Mouse (Mus musculus) spleen, postnatal 10 days (tissue): ENCODE data around the gene Tmem26.

ENCODE experiments used
- DNase-seq, 2 experiments: peaks; one replicate each; pipeline ENCODE4 v3.0.0; 2021 to 2022; ENCODE audit warnings: low spot score in 2 of 2

The Tmem26 gene

DNA sequence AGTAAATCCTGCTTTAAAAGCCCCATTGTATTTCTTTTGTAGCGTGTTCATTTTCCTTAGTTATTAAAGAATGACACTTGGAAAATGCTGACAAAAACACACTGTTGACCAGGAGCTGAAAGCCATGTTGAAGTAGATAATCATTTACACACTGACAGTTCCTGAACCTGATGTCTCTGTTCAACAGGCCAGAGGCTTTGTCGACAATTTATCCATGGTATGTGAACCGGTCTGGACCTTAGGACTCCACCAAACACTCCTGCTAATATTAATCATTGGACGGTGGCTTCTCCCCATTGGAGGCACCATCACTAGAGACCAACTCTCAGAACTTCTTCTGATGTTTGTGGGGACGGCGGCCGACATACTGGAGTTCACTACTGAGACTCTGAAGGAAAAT lies 27.5 kb downstream of the Tmem26 start:
- no peak for DNase-seq

DNA sequence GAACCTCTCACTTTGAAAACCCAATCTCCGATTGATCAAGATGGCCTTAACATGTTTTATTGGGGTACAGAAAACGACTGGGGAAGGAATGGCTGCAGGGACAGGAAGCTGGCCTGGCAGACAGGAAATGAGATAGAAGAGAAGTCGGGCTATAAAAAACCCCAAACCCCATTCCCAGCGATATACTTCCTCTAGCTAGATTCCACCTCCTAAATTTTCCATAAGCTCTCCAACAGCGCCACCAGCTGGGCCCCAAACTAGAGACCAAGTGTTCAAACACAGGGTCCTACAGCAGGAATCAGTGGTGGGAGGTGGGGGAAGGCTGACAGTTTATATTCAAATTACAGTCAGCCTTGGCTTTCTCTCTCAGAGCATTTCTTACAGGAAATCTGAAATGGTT lies 35.8 kb downstream of the Tmem26 start:
- peak in 1 of 2 experiments; percentile 27 for DNase-seq

DNA sequence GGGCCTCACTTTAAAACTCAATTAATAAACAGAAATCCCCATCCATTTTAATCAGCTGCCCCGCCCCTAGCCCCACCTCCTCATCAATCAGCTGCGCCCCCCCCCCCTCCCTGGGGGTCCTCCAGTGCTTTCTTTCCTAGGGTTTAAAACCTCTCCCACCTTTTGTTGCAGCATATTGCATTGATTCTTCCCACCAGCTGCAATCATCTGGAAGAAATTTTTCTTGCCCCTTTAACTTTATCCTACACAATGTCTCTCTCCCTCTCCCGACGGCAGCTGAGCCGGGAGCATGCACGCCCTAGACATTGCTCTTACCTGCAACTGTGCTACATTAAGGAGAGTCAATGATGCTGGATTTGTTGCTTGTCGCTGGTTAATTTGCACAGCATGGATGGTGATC lies 36.3 kb downstream of the Tmem26 start:
- no peak for DNase-seq

DNA sequence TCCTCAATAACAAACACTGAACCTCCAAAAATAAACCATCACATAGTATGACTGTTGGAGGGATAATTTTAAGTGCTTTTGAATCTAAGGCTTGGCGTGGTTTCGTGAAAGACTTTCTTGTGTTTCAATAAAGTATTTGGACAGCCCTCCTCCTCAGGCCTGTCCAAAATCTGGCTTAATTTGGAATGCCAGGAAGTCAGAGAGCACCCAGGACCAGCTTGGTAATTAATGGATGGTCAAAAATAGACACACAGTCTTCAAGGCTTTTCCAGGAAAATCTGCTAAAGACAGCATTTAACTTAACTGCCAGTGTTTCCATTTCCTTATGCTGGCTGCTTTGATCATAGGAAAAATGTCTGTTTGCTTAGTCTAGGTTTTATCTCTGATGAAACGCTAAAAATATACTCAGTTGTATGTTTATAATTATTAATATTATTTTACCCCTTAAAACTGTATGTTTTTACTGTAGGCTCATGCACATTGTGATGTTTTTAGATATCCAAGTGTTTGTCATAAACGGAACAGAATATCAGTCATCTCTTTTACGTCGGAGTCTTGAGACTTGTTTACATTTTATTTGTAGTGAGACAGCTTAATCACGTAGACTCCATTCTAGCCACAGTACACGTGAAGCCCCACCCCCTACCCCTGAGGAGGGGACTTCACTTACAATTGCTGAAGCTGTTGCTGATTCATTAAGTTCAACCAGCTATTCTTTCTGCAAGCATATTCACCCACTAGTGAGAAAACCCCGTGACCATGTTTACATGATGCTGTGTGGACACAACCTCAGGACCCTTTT lies 57.8 kb downstream of the Tmem26 start:
- DNase-seq, result no peak

DNA sequence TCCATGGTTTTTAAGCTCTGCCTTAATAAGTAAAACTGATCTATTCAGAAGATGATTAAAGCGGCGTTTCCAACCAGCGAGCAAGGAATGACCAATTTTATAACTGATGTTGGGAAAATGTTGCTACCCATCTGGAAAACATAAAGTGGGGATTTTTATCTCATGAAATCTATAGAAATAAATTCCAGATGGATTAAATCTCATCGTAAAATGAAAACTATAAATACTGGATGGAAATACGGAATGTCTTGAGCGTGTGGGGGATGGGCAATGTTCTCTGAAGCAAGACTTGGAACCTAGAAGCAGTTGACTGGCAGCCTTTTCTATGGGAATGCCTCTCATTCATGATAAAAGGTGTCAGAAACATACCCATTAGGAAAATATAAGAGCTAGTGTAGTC lies 59.3 kb downstream of the Tmem26 start:
- DNase-seq, result no peak

DNA sequence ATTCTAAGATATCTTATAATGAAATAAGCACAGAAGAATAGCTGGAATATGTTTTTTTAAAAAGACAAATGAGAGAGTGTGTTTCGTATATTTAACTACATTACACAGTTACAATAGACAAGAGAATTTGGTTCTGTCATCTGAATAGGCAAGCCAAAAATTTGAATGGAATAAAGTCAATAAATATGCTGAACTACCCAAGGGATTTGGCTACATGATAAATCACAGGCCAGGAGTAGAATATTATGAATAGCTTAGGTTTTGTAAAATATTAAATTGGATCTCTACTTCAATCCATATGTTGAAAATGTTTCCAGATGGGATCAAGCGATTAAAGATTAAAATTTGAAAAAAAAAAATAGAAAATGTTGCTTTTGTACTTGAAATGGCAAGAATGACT lies 60.4 kb downstream of the Tmem26 start:
- DNase-seq, result no peak

DNA sequence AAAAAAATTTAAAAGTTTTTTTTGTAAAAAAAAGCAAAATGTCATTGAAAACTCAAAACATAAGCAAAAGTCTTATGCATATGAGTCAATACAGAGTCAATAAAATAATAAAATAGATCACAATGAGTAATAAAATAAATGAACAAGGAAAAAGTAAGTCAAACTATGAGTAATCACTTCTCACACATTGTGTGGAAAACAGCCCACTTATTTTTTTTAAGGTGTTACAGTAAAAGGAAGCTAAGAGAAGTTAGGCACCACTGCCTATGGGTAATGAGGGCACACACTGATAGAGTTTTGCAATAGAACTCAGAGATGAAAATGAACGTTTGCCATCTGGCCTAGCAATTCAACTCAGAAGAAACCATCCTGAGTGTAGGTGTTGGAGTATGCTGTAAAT lies 61.0 kb downstream of the Tmem26 start:
- DNase-seq, result no peak

DNA sequence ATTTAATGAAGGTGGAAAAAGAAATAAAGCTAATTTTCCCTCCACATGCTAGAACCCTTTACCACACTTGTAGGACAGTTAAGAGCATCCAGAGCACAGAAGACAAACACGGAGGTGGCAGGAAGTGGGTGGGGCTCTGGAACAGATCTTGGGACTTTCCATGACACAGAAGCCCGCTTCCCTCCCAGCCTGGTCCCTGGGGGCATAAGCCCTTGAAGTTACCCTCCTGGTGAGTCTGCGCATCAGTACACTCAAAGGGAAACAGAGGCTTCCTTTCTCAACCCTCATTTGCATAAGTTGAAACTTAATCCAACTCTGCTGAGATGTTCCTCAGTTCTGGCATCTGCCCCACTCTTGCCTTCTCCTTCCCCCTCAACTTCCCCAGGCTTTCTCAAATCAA lies 72.0 kb downstream of the Tmem26 start:
- DNase-seq, result peak in 1 of 2 experiments; percentile 27

DNA sequence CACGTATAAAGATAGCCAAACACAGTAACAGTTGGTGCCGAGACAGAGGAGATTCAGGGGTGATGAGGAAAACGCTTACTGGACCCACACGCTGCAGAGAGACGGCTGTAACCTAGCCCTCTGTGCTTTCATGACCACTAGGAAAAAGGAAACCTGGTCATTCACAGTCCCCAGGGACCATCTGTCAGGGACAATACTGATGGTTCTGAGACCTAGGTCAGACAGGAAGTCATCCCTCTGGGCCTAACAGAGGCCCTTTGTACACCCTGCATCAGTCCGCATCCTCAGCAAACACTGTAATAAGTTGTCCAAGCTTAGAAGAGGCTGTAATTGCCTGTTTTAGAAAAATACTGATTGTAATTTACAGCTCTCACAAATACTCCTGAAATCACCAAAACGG lies 76.4 kb downstream of the Tmem26 start:
- no peak for DNase-seq

DNA sequence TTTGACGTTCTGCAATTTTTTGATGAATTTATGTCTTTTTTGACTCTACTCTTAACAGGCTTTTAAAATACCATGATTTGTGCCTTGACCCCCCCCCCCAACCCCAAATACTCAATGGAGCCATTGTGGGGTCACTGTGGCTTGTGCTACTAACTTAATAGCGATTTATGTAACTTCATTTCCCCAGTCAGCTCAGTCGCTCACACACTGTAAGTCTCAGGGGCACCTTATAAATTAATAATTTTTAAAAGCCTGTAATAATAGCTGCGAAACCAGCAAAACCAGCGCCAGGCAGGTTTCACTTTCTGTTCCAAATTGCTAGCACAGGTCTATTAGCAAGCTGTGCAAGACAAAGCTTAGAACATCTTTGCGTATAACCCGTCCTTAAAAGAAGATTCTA lies 76.9 kb downstream of the Tmem26 start:
- DNase-seq, result no peak

DNA sequence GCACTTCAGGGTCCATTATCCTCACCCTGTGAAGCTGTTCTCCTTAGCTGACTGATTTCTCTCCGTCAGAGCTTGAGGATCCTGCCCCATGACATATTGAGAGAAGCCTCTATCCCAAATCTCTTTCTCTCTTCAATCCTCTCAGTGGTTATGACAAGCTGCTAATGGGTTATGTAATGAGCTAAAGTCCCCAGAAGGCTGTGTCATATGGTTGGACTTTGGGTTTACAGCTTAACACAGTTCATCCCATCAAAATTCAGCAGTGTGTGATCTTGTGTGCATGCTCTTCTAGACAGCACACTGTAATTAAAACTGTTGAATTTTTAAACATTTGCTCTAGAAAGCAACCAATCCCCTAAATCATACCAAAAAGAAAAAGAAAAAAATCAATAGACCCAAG lies 82.9 kb downstream of the Tmem26 start:
- no peak for DNase-seq

DNA sequence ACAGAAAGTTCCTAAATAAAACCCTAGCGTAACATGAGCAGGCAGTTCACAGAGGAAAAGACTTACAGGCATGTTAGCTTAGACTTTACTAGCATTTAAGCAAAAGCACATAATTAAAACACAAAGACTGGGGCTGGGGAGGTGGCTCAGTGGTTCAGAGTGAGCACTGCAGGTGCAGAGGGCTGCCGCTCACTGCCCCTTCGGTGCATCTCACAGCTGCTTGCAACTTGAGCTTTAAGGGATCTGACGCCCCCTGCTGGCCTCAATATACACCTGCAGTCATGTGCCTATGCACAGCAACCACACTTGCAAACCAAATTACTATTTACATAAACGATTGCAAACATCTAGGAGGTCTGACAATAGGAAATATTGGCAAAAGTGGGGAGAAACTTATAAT lies 87.5 kb downstream of the Tmem26 start:
- no peak for DNase-seq

DNA sequence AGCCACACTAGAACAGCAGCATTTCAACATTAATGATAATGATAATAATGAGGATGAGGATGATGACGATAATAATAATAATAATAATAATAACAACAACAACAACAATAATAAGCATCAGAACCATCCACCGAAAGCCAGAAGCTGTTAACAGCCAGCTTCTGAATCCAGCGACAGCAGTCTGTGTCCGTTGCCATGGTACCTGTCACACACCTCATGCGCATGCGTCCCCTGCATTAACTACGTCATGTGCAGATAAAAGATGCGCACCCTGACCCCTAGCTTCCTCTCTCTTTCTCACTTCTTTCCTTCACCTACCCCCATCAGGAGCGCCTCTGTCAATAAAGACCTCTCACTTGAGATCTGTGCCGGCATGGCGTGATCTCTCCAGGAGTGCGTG lies 89.3 kb downstream of the Tmem26 start:
- DNase-seq, result no peak

DNA sequence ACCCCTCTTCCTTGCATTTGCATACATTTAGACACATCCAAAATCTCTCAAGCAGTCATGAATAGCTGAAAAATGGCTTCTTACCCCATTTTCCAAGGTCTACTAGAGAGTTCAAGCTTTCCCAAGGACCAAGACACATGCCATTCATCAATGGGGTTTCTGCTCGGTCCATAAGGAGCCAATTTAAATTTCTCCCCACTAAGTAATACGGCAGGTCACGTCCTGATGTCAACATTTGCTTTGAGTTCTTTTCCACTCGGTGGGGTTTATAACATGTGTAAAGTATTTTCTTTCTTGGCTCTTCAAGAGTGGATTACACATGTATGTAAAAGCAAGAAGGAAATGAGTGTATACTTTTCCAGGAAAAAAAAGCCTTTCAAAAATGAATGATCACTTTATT lies 93.8 kb downstream of the Tmem26 start:
- DNase-seq, result no peak

DNA sequence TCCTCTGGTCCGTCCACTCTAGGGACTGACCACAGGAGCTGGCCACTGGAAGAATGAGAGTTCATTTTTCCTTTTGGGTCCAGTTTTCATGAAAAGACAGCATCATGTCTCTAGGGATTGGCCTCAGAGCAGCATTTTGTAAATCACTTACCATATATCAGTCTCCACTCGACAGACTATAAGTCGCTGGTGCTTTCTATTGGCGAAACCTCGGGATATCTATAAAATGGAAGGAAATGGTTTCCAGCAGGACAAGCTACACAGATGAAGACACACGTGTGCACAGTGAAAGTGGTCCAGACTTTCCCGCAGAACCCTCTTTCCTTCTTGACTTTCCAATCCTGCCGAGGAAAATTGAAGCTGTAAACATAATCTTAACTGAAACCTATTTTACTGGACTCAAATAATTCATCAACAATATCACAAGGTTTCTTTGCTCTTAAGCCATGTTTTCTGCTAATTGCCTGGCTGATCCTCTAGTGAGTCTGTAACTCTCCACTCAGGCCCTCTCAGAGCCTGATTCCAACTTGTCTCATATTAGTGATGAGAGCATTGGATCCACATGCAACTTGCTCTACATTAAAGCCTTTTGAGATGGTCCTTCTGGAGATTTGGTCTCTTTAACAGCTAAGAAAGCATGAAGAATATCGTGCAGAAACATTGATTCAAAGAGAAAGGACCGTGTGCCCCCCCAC lies 94.8 kb downstream of the Tmem26 start:
- DNase-seq, result no peak

DNA sequence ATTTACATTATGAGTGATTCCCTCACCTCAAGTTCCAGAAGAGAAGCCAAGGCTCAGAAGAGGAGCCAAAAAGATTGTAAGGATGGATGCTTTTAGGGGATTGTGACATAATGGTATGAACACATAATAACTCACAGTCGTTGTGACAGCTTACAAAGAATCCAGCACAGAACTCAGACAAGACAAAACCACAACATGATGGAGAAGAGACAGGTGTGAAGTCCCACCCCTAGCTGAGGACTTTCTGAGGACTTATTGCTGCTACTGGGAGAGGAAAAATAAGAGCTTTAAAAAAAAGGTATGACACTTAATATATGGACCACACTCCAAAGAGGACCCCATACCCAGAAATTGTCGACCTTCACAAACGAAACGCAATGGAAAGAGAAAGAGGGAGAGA lies 101.1 kb downstream of the Tmem26 start:
- DNase-seq, result no peak
